Mouse (Mus musculus): ENCODE measurements at regions not wholly inside any gene's neighbourhood (a gene's known extent, or its start where the extent isn't known, plus 50 kb on each side); places are given as distances from the start of the nearest gene placed in this dataset.

DNA sequence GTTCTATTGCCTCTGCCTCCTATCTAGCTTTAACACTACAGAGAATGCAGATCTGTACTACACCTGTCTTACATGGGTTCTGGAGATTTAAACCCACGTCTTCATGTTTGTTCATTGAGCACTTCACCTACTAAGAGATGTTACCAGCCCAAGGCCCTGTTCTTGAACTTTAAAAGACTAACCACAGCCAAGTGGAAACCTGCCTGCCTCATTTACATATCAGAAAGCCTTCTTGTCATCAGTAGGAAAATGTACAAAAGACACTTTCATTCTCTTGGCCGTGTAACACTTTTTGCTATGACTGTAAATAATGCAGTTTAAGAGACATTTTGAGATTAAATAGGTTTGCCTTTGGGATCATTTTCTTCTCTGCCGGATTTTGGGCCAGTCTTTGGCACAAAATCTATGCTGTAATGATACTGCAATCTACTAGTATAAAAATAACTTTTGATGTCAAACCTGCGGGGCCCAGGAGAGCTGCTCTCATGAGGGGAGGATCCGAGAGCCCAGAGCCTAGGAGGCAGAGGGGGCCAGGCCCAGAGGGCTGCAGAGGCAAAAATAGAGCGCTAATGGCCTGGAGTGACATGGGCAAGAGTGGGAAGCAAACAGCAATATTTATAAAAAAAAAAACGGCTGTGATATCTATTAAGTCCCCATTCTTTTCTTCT lies 318.4 kb upstream of the Myo3a start:
- Histone ChIP-seq H3K27ac (ENCODE audit: low read length) (no peak overlapping the region), H3K36me3 (ENCODE audit: control insufficient read depth, insufficient read depth) (no peaks in the 10 kb centered on the region), H3K4me1 (ENCODE audit: control insufficient read depth, insufficient read depth, low read length) (no peaks in the 10 kb centered on the region), H3K27me3 (ENCODE audit: control insufficient read depth, insufficient read depth, low read length) (no peaks in the 10 kb centered on the region), H3K4me3 (ENCODE audit: low read length) (peak overlapping the region; percentile 50), H3K9me3 (replicated peaks; ENCODE audit: control insufficient read depth, low read length) (0 out of 2 replicates have a peak, but pooled peaks cover 2% of the 10 kb centered on the region), H3K9ac (ENCODE audit: low read length) (peak overlapping the region; percentile 61; the same call in 1 of the 2 replicates), H3K4me2 (ENCODE audit: low read depth, low read length) (peak overlapping the region; percentile 57)
- WGBS: 39% methylated on average over 7 of the region's 7 CpGs
- no peak; the same call in 1 of the 2 replicates for ATAC-seq (replicated peaks; ENCODE audit: extremely low read depth, insufficient read depth, low FRiP score)

GRCm38 (mm10) chr2:21909481-21909966 lies 317.8 kb upstream of the Myo3a start:
- Histone ChIP-seq H3K4me2 (ENCODE audit: low read depth, low read length) (peak overlapping the region; percentile 57), H3K27me3 (ENCODE audit: control insufficient read depth, insufficient read depth, low read length) (no peaks in the 10 kb centered on the region), H3K9me3 (replicated peaks; ENCODE audit: control insufficient read depth, low read length) (0 out of 2 replicates have a peak, but pooled peaks cover 2% of the 10 kb centered on the region), H3K4me3 (ENCODE audit: low read length) (peak overlapping the region; percentile 50), H3K27ac (ENCODE audit: low read length) (no peak overlapping the region), H3K9ac (ENCODE audit: low read length) (peak overlapping the region; percentile 61), H3K4me1 (ENCODE audit: control insufficient read depth, insufficient read depth, low read length) (no peaks in the 10 kb centered on the region), H3K36me3 (ENCODE audit: control insufficient read depth, insufficient read depth) (no peaks in the 10 kb centered on the region)
- ATAC-seq (replicated peaks; ENCODE audit: extremely low read depth, insufficient read depth, low FRiP score): no peak
- 6% methylated on average over 7 of the region's 7 CpGs for WGBS

DNA sequence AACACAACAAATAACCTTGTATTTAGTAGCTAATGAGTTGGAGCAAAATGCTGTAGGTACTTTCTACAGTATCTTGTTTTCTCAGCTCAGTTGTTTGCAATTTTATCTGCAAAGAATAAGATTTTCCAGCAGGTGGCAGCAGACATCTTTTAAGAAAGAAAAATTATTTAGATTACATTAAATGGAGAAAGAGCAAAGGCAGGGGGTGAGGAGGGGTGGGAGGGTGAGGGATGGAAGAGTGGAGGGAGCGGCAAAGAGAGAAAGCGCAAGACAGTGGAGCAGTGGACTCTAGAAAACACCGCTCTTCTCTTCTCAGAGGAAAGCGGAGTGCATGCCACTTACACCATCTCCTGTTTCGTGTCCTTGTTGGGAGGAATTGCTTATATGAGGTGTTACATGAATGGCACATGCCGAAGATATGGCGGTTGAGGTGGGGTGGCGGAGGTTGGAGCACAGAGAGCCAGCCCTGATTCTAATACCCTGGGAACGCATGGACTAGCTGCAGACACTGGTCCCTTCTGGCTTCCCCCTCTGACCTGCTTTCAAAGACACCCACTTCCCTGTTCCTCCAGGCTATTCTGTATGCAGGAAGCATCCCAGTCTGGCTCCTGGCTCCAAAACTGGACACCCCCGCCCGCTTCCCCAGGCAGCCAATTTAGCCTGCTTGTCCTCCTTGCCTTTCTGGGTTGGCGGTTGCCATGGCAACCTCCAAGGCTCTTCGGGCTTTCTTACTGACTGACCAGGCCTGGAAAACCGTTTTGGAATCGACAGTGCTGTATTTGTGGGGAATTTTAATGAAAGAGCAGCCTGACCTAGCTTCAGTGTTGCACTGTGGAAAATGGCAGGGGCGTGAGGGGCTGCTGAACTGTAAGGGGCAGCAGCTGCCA lies 309.3 kb upstream of the Myo3a start:
- 24% methylated on average over 16 of the region's 16 CpGs for WGBS
- Histone ChIP-seq H3K36me3 (ENCODE audit: control insufficient read depth, insufficient read depth) (no peaks in the 10 kb centered on the region), H3K4me2 (ENCODE audit: low read depth, low read length) (peak overlapping the region; percentile 67), H3K4me1 (ENCODE audit: control insufficient read depth, insufficient read depth, low read length) (no peaks in the 10 kb centered on the region), H3K9me3 (replicated peaks; ENCODE audit: control insufficient read depth, low read length) (no peaks in the 10 kb centered on the region), H3K4me3 (ENCODE audit: low read length) (peak overlapping the region; percentile 35), H3K9ac (ENCODE audit: low read length) (peak overlapping the region; percentile 14; the same call in 1 of the 2 replicates), H3K27ac (ENCODE audit: low read length) (no peak overlapping the region), H3K27me3 (ENCODE audit: control insufficient read depth, insufficient read depth, low read length) (no peaks in the 10 kb centered on the region)
- ATAC-seq (replicated peaks; ENCODE audit: extremely low read depth, insufficient read depth, low FRiP score): peak; percentile 14; the same call in 1 of the 2 replicates

- no peak for ATAC-seq (replicated peaks; ENCODE audit: extremely low read depth, insufficient read depth, low FRiP score)
- H3K4me3 ChIP-seq (ENCODE audit: low read length): no peak overlapping the region
- no peak overlapping the region for H3K27ac ChIP-seq (ENCODE audit: low read length)
- no peaks in the 10 kb centered on the region for H3K9me3 ChIP-seq (replicated peaks; ENCODE audit: control insufficient read depth, low read length)
- H3K36me3 ChIP-seq (ENCODE audit: control insufficient read depth, insufficient read depth): no peaks in the 10 kb centered on the region
- H3K9ac ChIP-seq (ENCODE audit: low read length): no peak overlapping the region
- no peaks in the 10 kb centered on the region for H3K27me3 ChIP-seq (ENCODE audit: control insufficient read depth, insufficient read depth, low read length)
- 82% methylated on average over 2 of the region's 2 CpGs for WGBS
- H3K4me1 ChIP-seq (ENCODE audit: control insufficient read depth, insufficient read depth, low read length): no peaks in the 10 kb centered on the region
- H3K4me2 ChIP-seq (ENCODE audit: low read depth, low read length): no peak overlapping the region
Measured at GRCm38 (mm10) chr2:21919091-21919490, 308.2 kb upstream of the Myo3a start.

DNA sequence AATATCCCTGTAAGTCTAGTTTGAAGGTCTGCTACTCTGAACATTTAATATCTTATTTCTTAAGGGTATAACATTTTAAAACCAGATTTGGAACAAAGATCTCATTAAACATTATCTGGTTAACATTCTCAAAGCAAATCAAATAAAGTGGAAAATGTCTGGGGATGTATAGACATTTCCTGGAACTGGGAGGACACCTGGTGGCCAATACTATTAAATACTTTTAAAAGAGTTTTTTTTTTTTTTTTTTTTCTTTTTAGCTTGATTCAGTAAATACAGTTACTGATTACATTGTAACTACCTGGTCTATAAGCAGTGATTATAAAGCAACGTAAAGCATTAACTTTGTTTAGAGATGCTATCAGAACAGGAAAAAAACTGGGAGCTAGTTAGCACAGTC lies 299.6 kb upstream of the Myo3a start:
- H3K9me3 ChIP-seq (replicated peaks; ENCODE audit: control insufficient read depth, low read length): no peaks in the 10 kb centered on the region
- no peaks in the 10 kb centered on the region for H3K27me3 ChIP-seq (ENCODE audit: control insufficient read depth, insufficient read depth, low read length)
- H3K27ac ChIP-seq (ENCODE audit: low read length): no peak overlapping the region
- 39% methylated on average over 1 of the region's 1 CpGs for WGBS
- H3K4me2 ChIP-seq (ENCODE audit: low read depth, low read length): no peak overlapping the region
- H3K4me3 ChIP-seq (ENCODE audit: low read length): no peak overlapping the region
- H3K36me3 ChIP-seq (ENCODE audit: control insufficient read depth, insufficient read depth): no peaks in the 10 kb centered on the region
- no peak overlapping the region for H3K9ac ChIP-seq (ENCODE audit: low read length)
- no peaks in the 10 kb centered on the region for H3K4me1 ChIP-seq (ENCODE audit: control insufficient read depth, insufficient read depth, low read length)
- no peak for ATAC-seq (replicated peaks; ENCODE audit: extremely low read depth, insufficient read depth, low FRiP score)

GRCm38 (mm10) chr2:21939993-21940392 lies 287.3 kb upstream of the Myo3a start:
- Histone ChIP-seq H3K9me3 (replicated peaks; ENCODE audit: control insufficient read depth, low read length) (no peaks in the 10 kb centered on the region), H3K4me3 (ENCODE audit: low read length) (no peak overlapping the region), H3K36me3 (ENCODE audit: control insufficient read depth, insufficient read depth) (no peaks in the 10 kb centered on the region), H3K27ac (ENCODE audit: low read length) (no peak overlapping the region), H3K9ac (ENCODE audit: low read length) (no peak overlapping the region), H3K4me2 (ENCODE audit: low read depth, low read length) (no peak overlapping the region), H3K4me1 (ENCODE audit: control insufficient read depth, insufficient read depth, low read length) (no peaks in the 10 kb centered on the region), H3K27me3 (ENCODE audit: control insufficient read depth, insufficient read depth, low read length) (no peaks in the 10 kb centered on the region)
- WGBS: 90% methylated on average over 3 of the region's 3 CpGs
- ATAC-seq (replicated peaks; ENCODE audit: extremely low read depth, insufficient read depth, low FRiP score): no peak

- no peak for ATAC-seq (replicated peaks; ENCODE audit: extremely low read depth, insufficient read depth, low FRiP score)
- WGBS: 43% methylated on average over 4 of the region's 4 CpGs
Measured at GRCm38 (mm10) chr2:21940797-21941487, 286.4 kb upstream of the Myo3a start.

DNA sequence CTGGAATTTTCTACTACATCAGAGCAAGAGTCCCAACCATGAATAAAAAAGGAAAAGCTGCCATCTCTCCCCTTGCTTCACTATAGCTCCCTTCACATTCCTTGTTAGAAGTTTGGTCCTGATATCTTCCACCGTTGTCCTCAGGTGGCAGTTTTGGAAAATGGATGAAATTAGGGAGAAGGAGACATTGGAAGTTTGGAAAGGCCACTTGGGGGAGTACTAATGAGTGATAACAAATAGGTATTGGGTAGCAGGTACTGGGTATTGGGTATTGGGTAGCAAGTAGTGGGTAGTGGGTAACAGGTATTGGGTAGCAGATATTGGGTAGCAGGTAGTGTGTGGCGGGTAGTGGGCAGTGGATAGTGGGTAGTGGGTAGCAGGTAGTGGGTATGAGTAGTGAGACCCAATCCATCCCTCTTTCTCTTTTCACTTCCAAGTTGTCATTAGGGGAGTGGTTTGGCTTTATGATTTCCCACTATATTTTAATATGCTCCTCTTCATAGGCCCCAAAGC lies 285.8 kb upstream of the Myo3a start:
- H3K4me2 ChIP-seq (ENCODE audit: low read depth, low read length): no peak overlapping the region
- no peaks in the 10 kb centered on the region for H3K4me1 ChIP-seq (ENCODE audit: control insufficient read depth, insufficient read depth, low read length)
- H3K9me3 ChIP-seq (replicated peaks; ENCODE audit: control insufficient read depth, low read length): no peaks in the 10 kb centered on the region
- H3K4me3 ChIP-seq (ENCODE audit: low read length): no peak overlapping the region
- no peaks in the 10 kb centered on the region for H3K36me3 ChIP-seq (ENCODE audit: control insufficient read depth, insufficient read depth)
- no peak overlapping the region for H3K27ac ChIP-seq (ENCODE audit: low read length)
- no peak overlapping the region for H3K9ac ChIP-seq (ENCODE audit: low read length)
- ATAC-seq (replicated peaks; ENCODE audit: extremely low read depth, insufficient read depth, low FRiP score): no peak
- WGBS: 51% methylated on average over 2 of the region's 2 CpGs
- H3K27me3 ChIP-seq (ENCODE audit: control insufficient read depth, insufficient read depth, low read length): no peaks in the 10 kb centered on the region

More at GRCm38 (mm10) chr2:21940797-21941487, 286.4 kb upstream of the Myo3a start:
- Histone ChIP-seq H3K4me1 (ENCODE audit: control insufficient read depth, insufficient read depth, low read length) (no peaks in the 10 kb centered on the region), H3K36me3 (ENCODE audit: control insufficient read depth, insufficient read depth) (no peaks in the 10 kb centered on the region), H3K27me3 (ENCODE audit: control insufficient read depth, insufficient read depth, low read length) (no peaks in the 10 kb centered on the region), H3K4me2 (ENCODE audit: low read depth, low read length) (no peak overlapping the region), H3K27ac (ENCODE audit: low read length) (no peak overlapping the region), H3K9ac (ENCODE audit: low read length) (no peak overlapping the region), H3K4me3 (ENCODE audit: low read length) (no peak overlapping the region), H3K9me3 (replicated peaks; ENCODE audit: control insufficient read depth, low read length) (no peaks in the 10 kb centered on the region)
